Mouse (Mus musculus) lung, adult 2 months (tissue): ENCODE measurements at regions not wholly inside any gene's neighbourhood (a gene's known extent, or its start where the extent isn't known, plus 50 kb on each side); places are given as distances from the start of the nearest gene placed in this dataset.

Experiments used
- CTCF ChIP-seq: fragments of 200-500 bp; IDR thresholded peaks from 2 replicates; pipeline ENCODE4 v1.5.1; 2011; ENCODE audit warnings: mild to moderate bottlenecking, low read length, control low read depth; ENCODE audit not compliant: insufficient read depth
- POLR2A ChIP-seq: fragments of 200-500 bp; IDR thresholded peaks from 2 replicates; pipeline ENCODE4 v1.6.1; 2011; ENCODE audit warnings: low read depth, mild to moderate bottlenecking, control low read depth, low read length, borderline replicate concordance; ENCODE audit errors: extremely low read depth

GRCm38 (mm10) chr15:62954889-62955288 is 890.1 kb downstream of the Gsdmc2 start:
- TF ChIP-seq CTCF = no peak
- TF ChIP-seq POLR2A = no peak
